Mouse (Mus musculus): ENCODE data around the gene 1700030K09Rik. TPM values are rescaled to one million over a fixed set of nuclear protein-coding genes. Genes with fewer than 3 reads are reported as not detected.

Gene 1700030K09Rik
- polyA plus RNA-seq, 1 experiment from 2014 or later, result 16.4 TPM

GRCm38 (mm10) chr8:72429676-72430075, 14.0 kb upstream of the 1700030K09Rik start:
- WGBS, result 50% methylated on average over 13 of the region's 13 CpGs

DNA sequence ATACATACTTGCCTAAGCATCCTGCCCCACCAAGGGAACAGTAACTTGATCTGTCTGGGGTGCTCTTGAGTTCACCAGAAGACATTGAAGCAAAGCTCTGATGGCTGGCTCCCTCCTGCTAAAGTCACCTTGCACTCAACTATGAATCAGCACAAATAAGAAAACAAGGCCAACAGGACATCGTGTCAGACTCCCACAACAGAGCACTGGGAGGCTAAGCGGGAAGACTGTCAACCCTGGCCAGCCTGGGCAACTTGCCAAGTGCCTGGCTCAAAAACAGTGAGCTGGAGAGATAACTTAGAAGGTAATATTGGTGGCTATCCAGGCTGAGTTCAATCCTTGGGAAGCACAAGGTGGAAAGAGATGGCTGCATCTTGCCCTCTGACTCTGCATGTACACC, 8.7 kb upstream of the 1700030K09Rik start:
- Histone ChIP-seq H3K9ac (no peak overlapping the region), H3K4me3 (no peak overlapping the region), H3K4me1 (replicated peaks) (no peaks in the 10 kb centered on the region), H3K36me3 (no peaks in the 10 kb centered on the region), H3K9me3 (no peaks in the 10 kb centered on the region), H3K27ac (replicated peaks) (no peak overlapping the region), H3K27me3 (no peaks in the 10 kb centered on the region), H3K4me2 (no peak overlapping the region)
- ATAC-seq (ENCODE audit: low read depth), result no peak
- 48% methylated on average over 2 of the region's 2 CpGs for WGBS

More at GRCm38 (mm10) chr8:72429676-72430075, 14.0 kb upstream of the 1700030K09Rik start:
- no peak overlapping the region for H3K4me3 ChIP-seq
- no peak for ATAC-seq (ENCODE audit: low read depth)
- no peak overlapping the region for H3K4me2 ChIP-seq
- H3K9me3 ChIP-seq, result no peaks in the 10 kb centered on the region
- no peaks in the 10 kb centered on the region for H3K4me1 ChIP-seq (replicated peaks)
- H3K36me3 ChIP-seq, result no peaks in the 10 kb centered on the region
- no peak overlapping the region for H3K9ac ChIP-seq
- no peaks in the 10 kb centered on the region for H3K27me3 ChIP-seq
- no peak overlapping the region for H3K27ac ChIP-seq (replicated peaks)

GRCm38 (mm10) chr8:72438248-72439015, 5.2 kb upstream of the 1700030K09Rik start:
- 75% methylated on average over 8 of the region's 8 CpGs for WGBS
- H3K9ac ChIP-seq, result no peak overlapping the region
- no peak overlapping the region for H3K27ac ChIP-seq (replicated peaks)
- H3K27me3 ChIP-seq, result no peaks in the 10 kb centered on the region
- H3K4me2 ChIP-seq, result no peak overlapping the region
- no peaks in the 10 kb centered on the region for H3K9me3 ChIP-seq
- H3K36me3 ChIP-seq, result no peaks in the 10 kb centered on the region
- peaks cover 4% of the 10 kb centered on the region; the same call in 1 of the 2 replicates for H3K4me1 ChIP-seq (replicated peaks)
- no peak for ATAC-seq (ENCODE audit: low read depth)
- H3K4me3 ChIP-seq, result no peak overlapping the region

GRCm38 (mm10) chr8:72443994-72444350, 292 bp downstream of the 1700030K09Rik start:
- H3K27me3 ChIP-seq, result no peaks in the 10 kb centered on the region
- H3K9me3 ChIP-seq, result no peaks in the 10 kb centered on the region
- H3K4me2 ChIP-seq, result peak overlapping the region; percentile 69
- peak overlapping the region; percentile 68; the same call in 1 of the 2 replicates for H3K27ac ChIP-seq (replicated peaks)
- peaks cover 15% of the 10 kb centered on the region for H3K36me3 ChIP-seq
- 45% methylated on average over 6 of the region's 6 CpGs for WGBS
- peaks cover 33% of the 10 kb centered on the region for H3K4me1 ChIP-seq (replicated peaks)
- peak; percentile 77 for ATAC-seq (ENCODE audit: low read depth)
- peak overlapping the region; percentile 75 for H3K9ac ChIP-seq
- peak overlapping the region; percentile 49 for H3K4me3 ChIP-seq

DNA sequence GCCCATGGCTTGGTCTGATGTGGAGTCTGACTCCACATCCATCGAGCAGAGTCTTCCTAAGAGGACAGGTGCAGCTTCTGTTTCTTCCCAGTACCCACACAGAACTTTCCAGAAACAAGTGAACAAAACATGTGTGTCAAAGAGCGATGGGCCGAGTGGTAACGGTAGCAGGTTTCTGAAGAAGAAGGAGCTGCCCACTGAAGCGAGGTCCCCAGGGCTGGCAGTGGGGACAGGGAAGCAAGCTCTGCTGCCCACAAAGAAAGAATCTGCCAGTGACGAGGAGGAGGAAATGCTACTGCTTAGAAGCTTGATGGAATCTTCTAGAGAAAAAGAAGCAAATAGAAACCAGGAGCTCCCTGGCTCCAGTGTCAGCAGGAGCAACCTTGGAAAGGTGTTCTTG, 1.4 kb downstream of the 1700030K09Rik start:
- WGBS, result 90% methylated on average over 6 of the region's 6 CpGs

DNA sequence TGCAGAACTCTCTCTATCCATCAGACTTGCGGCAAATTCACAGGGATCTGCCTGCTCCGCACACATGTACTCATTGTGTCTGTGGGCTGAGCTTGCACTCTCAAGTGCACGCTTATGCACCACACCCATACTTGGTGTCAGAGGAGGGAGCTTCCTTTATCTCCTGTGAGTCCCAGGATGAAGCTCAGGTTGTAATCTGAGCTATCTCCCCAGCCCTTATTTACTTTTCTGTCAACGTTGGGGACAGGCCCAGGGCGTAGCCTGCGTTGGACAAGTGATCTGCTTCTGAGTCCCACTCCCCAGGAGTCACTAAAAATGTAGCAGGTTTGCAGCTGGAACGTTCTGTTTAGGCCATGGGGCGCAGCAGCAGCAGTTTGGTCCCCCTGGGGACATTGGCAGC, 7.8 kb downstream of the 1700030K09Rik start:
- no peak overlapping the region for H3K27ac ChIP-seq (replicated peaks)
- H3K9me3 ChIP-seq, result no peaks in the 10 kb centered on the region
- peaks cover 11% of the 10 kb centered on the region; the same call in 1 of the 2 replicates for H3K4me1 ChIP-seq (replicated peaks)
- no peak overlapping the region for H3K9ac ChIP-seq
- 91% methylated on average over 8 of the region's 8 CpGs for WGBS
- no peaks in the 10 kb centered on the region for H3K27me3 ChIP-seq
- H3K4me2 ChIP-seq, result no peak overlapping the region
- peaks cover 83% of the 10 kb centered on the region for H3K36me3 ChIP-seq
- H3K4me3 ChIP-seq, result no peak overlapping the region
- no peak for ATAC-seq (ENCODE audit: low read depth)

More for the DNA sequence above, 1.4 kb downstream of the 1700030K09Rik start:
- no peak for ATAC-seq (ENCODE audit: low read depth)
- H3K9me3 ChIP-seq, result no peaks in the 10 kb centered on the region
- H3K4me2 ChIP-seq, result no peak overlapping the region
- no peaks in the 10 kb centered on the region for H3K27me3 ChIP-seq
- H3K4me1 ChIP-seq (replicated peaks), result peaks cover 33% of the 10 kb centered on the region
- no peak overlapping the region for H3K4me3 ChIP-seq
- peaks cover 26% of the 10 kb centered on the region for H3K36me3 ChIP-seq
- H3K9ac ChIP-seq, result no peak overlapping the region
- H3K27ac ChIP-seq (replicated peaks), result no peak overlapping the region

DNA sequence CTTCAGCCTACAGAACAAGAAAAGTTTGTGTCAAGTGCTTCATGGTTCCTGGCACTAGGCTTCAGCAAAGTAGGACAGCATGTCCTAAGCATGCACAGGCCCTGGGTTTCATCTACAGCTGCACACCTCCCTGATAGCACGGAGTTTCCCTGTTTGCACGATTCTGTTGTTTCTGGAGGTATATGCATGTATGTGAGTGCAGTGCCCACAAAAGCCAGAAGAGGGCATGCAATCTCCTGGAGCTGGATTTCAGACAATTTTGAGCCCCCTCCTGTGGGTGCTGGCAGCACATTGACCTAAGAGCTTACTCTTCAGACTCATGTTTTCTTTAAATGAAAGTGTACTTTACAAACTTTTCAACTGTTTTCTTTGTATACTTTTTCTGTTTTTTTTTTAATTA, 10.2 kb downstream of the 1700030K09Rik start:
- Histone ChIP-seq H3K4me2 (no peak overlapping the region), H3K9ac (no peak overlapping the region), H3K4me1 (replicated peaks) (no peaks in the 10 kb centered on the region), H3K9me3 (no peaks in the 10 kb centered on the region), H3K4me3 (no peak overlapping the region), H3K36me3 (peaks cover 81% of the 10 kb centered on the region), H3K27me3 (no peaks in the 10 kb centered on the region), H3K27ac (replicated peaks) (no peak overlapping the region)
- no peak for ATAC-seq (ENCODE audit: low read depth)
- 97% methylated on average over 2 of the region's 2 CpGs for WGBS

- WGBS, result 95% methylated on average over 4 of the region's 4 CpGs
- Histone ChIP-seq H3K9me3 (no peaks in the 10 kb centered on the region), H3K36me3 (peaks cover 80% of the 10 kb centered on the region), H3K27me3 (no peaks in the 10 kb centered on the region), H3K9ac (no peak overlapping the region), H3K27ac (replicated peaks) (no peak overlapping the region), H3K4me2 (no peak overlapping the region), H3K4me1 (replicated peaks) (no peaks in the 10 kb centered on the region), H3K4me3 (no peak overlapping the region)
- ATAC-seq (ENCODE audit: low read depth), result no peak
These were observed 11.6 kb downstream of the 1700030K09Rik start for GRCm38 (mm10) chr8:72455317-72455716.

- no peak overlapping the region for H3K4me3 ChIP-seq
- H3K4me2 ChIP-seq, result no peak overlapping the region
- H3K9ac ChIP-seq, result no peak overlapping the region
- WGBS, result 84% methylated on average over 3 of the region's 3 CpGs
- no peak overlapping the region for H3K27ac ChIP-seq (replicated peaks)
- no peaks in the 10 kb centered on the region for H3K27me3 ChIP-seq
- no peak for ATAC-seq (ENCODE audit: low read depth)
- H3K4me1 ChIP-seq (replicated peaks), result no peaks in the 10 kb centered on the region
- no peaks in the 10 kb centered on the region for H3K9me3 ChIP-seq
- peaks cover 83% of the 10 kb centered on the region for H3K36me3 ChIP-seq
These were observed 14.1 kb downstream of the 1700030K09Rik start for GRCm38 (mm10) chr8:72457806-72458205.

DNA sequence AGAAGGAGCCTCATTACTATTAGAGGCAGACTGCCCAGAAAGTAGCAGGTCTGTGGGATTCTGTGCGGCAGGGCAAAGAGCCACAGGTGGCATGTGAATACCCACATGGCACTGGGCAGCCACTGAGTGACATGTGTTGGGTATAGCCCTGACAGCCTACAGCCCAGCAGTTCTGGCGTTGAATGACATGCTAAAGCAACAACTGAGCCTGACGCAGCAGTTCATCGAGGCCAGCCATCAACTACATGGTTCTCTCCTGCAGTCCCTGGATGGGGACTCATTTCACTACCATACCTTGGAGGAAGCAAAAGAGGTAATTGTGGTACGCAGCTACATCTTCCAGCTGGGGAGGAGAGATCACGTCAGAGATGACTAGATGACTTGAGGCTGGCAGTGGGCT, 14.8 kb downstream of the 1700030K09Rik start:
- no peak for ATAC-seq (ENCODE audit: low read depth)
- Histone ChIP-seq H3K9me3 (no peaks in the 10 kb centered on the region), H3K4me1 (replicated peaks) (no peaks in the 10 kb centered on the region), H3K27me3 (no peaks in the 10 kb centered on the region), H3K9ac (no peak overlapping the region), H3K4me3 (no peak overlapping the region), H3K36me3 (peaks cover 83% of the 10 kb centered on the region), H3K27ac (replicated peaks) (no peak overlapping the region), H3K4me2 (no peak overlapping the region)
- WGBS, result 92% methylated on average over 6 of the region's 6 CpGs

DNA sequence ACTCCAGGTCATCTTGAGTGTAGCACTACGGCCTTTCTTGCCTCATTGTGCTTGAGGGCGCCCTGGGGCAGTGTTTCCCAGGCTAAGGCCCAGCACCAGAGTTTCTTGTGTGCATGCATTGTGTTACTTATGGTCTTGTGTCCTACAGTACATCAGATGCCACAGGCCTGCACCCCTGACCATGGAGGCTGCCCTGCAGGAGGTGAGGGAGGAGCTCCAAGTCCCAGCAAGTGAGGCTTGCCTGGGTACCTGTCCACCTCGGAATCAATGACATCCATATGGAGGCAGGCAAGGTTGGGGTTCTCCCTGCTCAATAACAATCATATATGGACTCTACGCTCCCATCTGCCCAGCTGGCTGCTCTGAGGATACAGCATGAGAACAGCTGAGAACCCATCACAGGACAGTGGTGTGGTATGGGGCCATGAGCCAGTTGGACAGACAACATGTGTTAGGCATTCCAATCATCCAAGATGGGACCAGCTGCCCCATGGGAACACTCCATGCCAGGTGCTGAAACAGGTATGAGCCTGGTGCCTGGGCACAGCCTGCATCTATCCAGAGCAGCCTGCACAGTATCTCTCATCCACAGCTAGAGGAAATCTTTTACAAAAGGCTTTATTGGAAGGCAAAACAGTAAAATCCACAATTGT, 16.3 kb downstream of the 1700030K09Rik start:
- Histone ChIP-seq H3K27ac (replicated peaks) (no peak overlapping the region), H3K36me3 (peaks cover 84% of the 10 kb centered on the region), H3K27me3 (no peaks in the 10 kb centered on the region), H3K4me1 (replicated peaks) (no peaks in the 10 kb centered on the region), H3K4me2 (no peak overlapping the region), H3K9me3 (no peaks in the 10 kb centered on the region), H3K4me3 (no peak overlapping the region), H3K9ac (no peak overlapping the region)
- no peak for ATAC-seq (ENCODE audit: low read depth)
- WGBS, result 95% methylated on average over 4 of the region's 4 CpGs

GRCm38 (mm10) chr8:72464211-72464610, 20.5 kb downstream of the 1700030K09Rik start:
- peaks cover 100% of the 10 kb centered on the region for H3K36me3 ChIP-seq
- no peaks in the 10 kb centered on the region for H3K27me3 ChIP-seq
- no peaks in the 10 kb centered on the region for H3K9me3 ChIP-seq
- H3K4me2 ChIP-seq, result no peak overlapping the region
- no peaks in the 10 kb centered on the region for H3K4me1 ChIP-seq (replicated peaks)
- no peak overlapping the region for H3K9ac ChIP-seq
- WGBS, result 94% methylated on average over 10 of the region's 10 CpGs
- no peak overlapping the region for H3K27ac ChIP-seq (replicated peaks)
- H3K4me3 ChIP-seq, result no peak overlapping the region
- no peak for ATAC-seq (ENCODE audit: low read depth)

Data from neural tube, embryonic 13.5 days (tissue).